Mouse (Mus musculus): Measurements from ENCODE around the gene Cdkn1a. TPM values are rescaled to one million over a fixed set of nuclear protein-coding genes. Genes with fewer than 3 reads are reported as not detected.

Cdkn1a gene
- polyA plus RNA-seq, 1 experiment from 2014 or later: 92.1 TPM

GRCm38 (mm10) chr17:29049923-29050322 is 40.9 kb upstream of the Cdkn1a start:
- Histone ChIP-seq H3K36me3 (peaks cover 28% of the 10 kb centered on the region), H3K4me1 (peaks cover 25% of the 10 kb centered on the region), H3K9me3 (no peaks in the 10 kb centered on the region), H3K9ac (no peak overlapping the region), H3K4me2 (replicated peaks) (no peak overlapping the region), H3K27ac (no peak overlapping the region), H3K4me3 (no peak overlapping the region), H3K27me3 (no peaks in the 10 kb centered on the region)
- no peak for ATAC-seq (ENCODE audit: low FRiP score, low read depth)
- 76% methylated on average over 7 of the region's 7 CpGs for WGBS

- Histone ChIP-seq H3K4me3 (no peak overlapping the region), H3K27ac (no peak overlapping the region; the same call in 1 of the 2 replicates), H3K27me3 (no peaks in the 10 kb centered on the region), H3K9ac (0 out of 2 replicates have a peak overlapping the region, but pooled peaks have one; percentile 5), H3K4me2 (replicated peaks) (no peak overlapping the region), H3K36me3 (peaks cover 20% of the 10 kb centered on the region), H3K4me1 (peaks cover 29% of the 10 kb centered on the region), H3K9me3 (no peaks in the 10 kb centered on the region)
- WGBS: 18% methylated on average over 14 of the region's 14 CpGs
- no peak for ATAC-seq (ENCODE audit: low FRiP score, low read depth)
These were observed 40.0 kb upstream of the Cdkn1a start for GRCm38 (mm10) chr17:29050791-29051190.

- Histone ChIP-seq H3K9ac (no peak overlapping the region), H3K9me3 (no peaks in the 10 kb centered on the region), H3K4me1 (peaks cover 52% of the 10 kb centered on the region), H3K36me3 (peaks cover under 1% of the 10 kb centered on the region; the same call in 1 of the 2 replicates), H3K4me2 (replicated peaks) (no peak overlapping the region), H3K4me3 (no peak overlapping the region), H3K27ac (no peak overlapping the region; the same call in 1 of the 2 replicates), H3K27me3 (no peaks in the 10 kb centered on the region)
- WGBS: 80% methylated on average over 6 of the region's 6 CpGs
- ATAC-seq (ENCODE audit: low FRiP score, low read depth): no peak
These were observed 37.7 kb upstream of the Cdkn1a start for GRCm38 (mm10) chr17:29053067-29053466.

GRCm38 (mm10) chr17:29053841-29054240 is 36.9 kb upstream of the Cdkn1a start:
- Histone ChIP-seq H3K9ac (no peak overlapping the region), H3K4me3 (no peak overlapping the region), H3K36me3 (no peaks in the 10 kb centered on the region), H3K4me2 (replicated peaks) (0 out of 2 replicates have a peak overlapping the region, but pooled peaks have one; percentile 16), H3K27me3 (no peaks in the 10 kb centered on the region), H3K4me1 (peaks cover 59% of the 10 kb centered on the region), H3K9me3 (no peaks in the 10 kb centered on the region), H3K27ac (peak overlapping the region; percentile 63; the same call in 1 of the 2 replicates)
- 42% methylated on average over 7 of the region's 7 CpGs for WGBS
- no peak for ATAC-seq (ENCODE audit: low FRiP score, low read depth)

GRCm38 (mm10) chr17:29054429-29054828 is 36.3 kb upstream of the Cdkn1a start:
- Histone ChIP-seq H3K4me1 (peaks cover 56% of the 10 kb centered on the region), H3K9ac (no peak overlapping the region), H3K4me2 (replicated peaks) (no peak overlapping the region), H3K9me3 (no peaks in the 10 kb centered on the region), H3K4me3 (no peak overlapping the region), H3K36me3 (no peaks in the 10 kb centered on the region), H3K27me3 (no peaks in the 10 kb centered on the region), H3K27ac (no peak overlapping the region)
- WGBS: 76% methylated on average over 6 of the region's 6 CpGs
- ATAC-seq (ENCODE audit: low FRiP score, low read depth): no peak

GRCm38 (mm10) chr17:29055586-29055985 is 35.2 kb upstream of the Cdkn1a start:
- Histone ChIP-seq H3K9ac (no peak overlapping the region), H3K9me3 (no peaks in the 10 kb centered on the region), H3K4me3 (no peak overlapping the region), H3K4me1 (peaks cover 49% of the 10 kb centered on the region), H3K36me3 (no peaks in the 10 kb centered on the region), H3K27ac (no peak overlapping the region), H3K27me3 (no peaks in the 10 kb centered on the region), H3K4me2 (replicated peaks) (no peak overlapping the region)
- 50% methylated on average over 5 of the region's 5 CpGs for WGBS
- ATAC-seq (ENCODE audit: low FRiP score, low read depth): no peak

- Histone ChIP-seq H3K27ac (peak overlapping the region; percentile 29; the same call in 1 of the 2 replicates), H3K9me3 (no peaks in the 10 kb centered on the region), H3K36me3 (no peaks in the 10 kb centered on the region), H3K4me1 (peaks cover 45% of the 10 kb centered on the region), H3K27me3 (no peaks in the 10 kb centered on the region), H3K4me2 (replicated peaks) (peak overlapping the region; percentile 44), H3K9ac (no peak overlapping the region), H3K4me3 (no peak overlapping the region)
- 3% methylated on average over 7 of the region's 7 CpGs for WGBS
- ATAC-seq (ENCODE audit: low FRiP score, low read depth): peak; percentile 79
These were observed 34.6 kb upstream of the Cdkn1a start for GRCm38 (mm10) chr17:29056207-29056606.

- peak overlapping the region; percentile 44 for H3K4me2 ChIP-seq (replicated peaks)
- peak; percentile 76 for ATAC-seq (ENCODE audit: low FRiP score, low read depth)
These were observed 34.1 kb upstream of the Cdkn1a start for GRCm38 (mm10) chr17:29056699-29057151.

GRCm38 (mm10) chr17:29057361-29057890 is 33.4 kb upstream of the Cdkn1a start:
- 74% methylated on average over 11 of the region's 11 CpGs for WGBS
- H3K4me2 ChIP-seq (replicated peaks): peak overlapping the region; percentile 44; the same call in 1 of the 2 replicates
- H3K4me1 ChIP-seq: peaks cover 48% of the 10 kb centered on the region

More at GRCm38 (mm10) chr17:29056699-29057151, 34.1 kb upstream of the Cdkn1a start:
- WGBS: 2% methylated on average over 8 of the region's 8 CpGs
- Histone ChIP-seq H3K36me3 (no peaks in the 10 kb centered on the region), H3K9ac (no peak overlapping the region), H3K27me3 (no peaks in the 10 kb centered on the region), H3K27ac (peak overlapping the region; percentile 29; the same call in 1 of the 2 replicates), H3K4me1 (peaks cover 45% of the 10 kb centered on the region), H3K9me3 (no peaks in the 10 kb centered on the region), H3K4me3 (no peak overlapping the region)

GRCm38 (mm10) chr17:29057961-29058360 is 32.8 kb upstream of the Cdkn1a start:
- no peak overlapping the region for H3K27ac ChIP-seq

More at GRCm38 (mm10) chr17:29057361-29057890, 33.4 kb upstream of the Cdkn1a start:
- Histone ChIP-seq H3K27ac (peak overlapping the region; percentile 29; the same call in 1 of the 2 replicates), H3K9me3 (no peaks in the 10 kb centered on the region), H3K36me3 (no peaks in the 10 kb centered on the region), H3K4me3 (no peak overlapping the region), H3K9ac (no peak overlapping the region), H3K27me3 (no peaks in the 10 kb centered on the region)
- no peak for ATAC-seq (ENCODE audit: low FRiP score, low read depth)

GRCm38 (mm10) chr17:29058487-29058886 is 32.3 kb upstream of the Cdkn1a start:
- ATAC-seq (ENCODE audit: low FRiP score, low read depth): no peak
- 80% methylated on average over 8 of the region's 8 CpGs for WGBS
- Histone ChIP-seq H3K9me3 (no peaks in the 10 kb centered on the region), H3K27ac (no peak overlapping the region), H3K4me1 (peaks cover 56% of the 10 kb centered on the region), H3K9ac (no peak overlapping the region), H3K4me3 (no peak overlapping the region), H3K4me2 (replicated peaks) (no peak overlapping the region), H3K36me3 (no peaks in the 10 kb centered on the region), H3K27me3 (no peaks in the 10 kb centered on the region)

More at GRCm38 (mm10) chr17:29057961-29058360, 32.8 kb upstream of the Cdkn1a start:
- Histone ChIP-seq H3K27me3 (no peaks in the 10 kb centered on the region), H3K4me2 (replicated peaks) (no peak overlapping the region), H3K9me3 (no peaks in the 10 kb centered on the region), H3K36me3 (no peaks in the 10 kb centered on the region), H3K4me1 (peaks cover 53% of the 10 kb centered on the region), H3K4me3 (no peak overlapping the region), H3K9ac (no peak overlapping the region)
- WGBS: 78% methylated on average over 10 of the region's 10 CpGs
- ATAC-seq (ENCODE audit: low FRiP score, low read depth): no peak

- no peak overlapping the region for H3K4me2 ChIP-seq (replicated peaks)
- H3K4me3 ChIP-seq: no peak overlapping the region
- no peak for ATAC-seq (ENCODE audit: low FRiP score, low read depth)
- H3K36me3 ChIP-seq: no peaks in the 10 kb centered on the region
- 86% methylated on average over 3 of the region's 3 CpGs for WGBS
- no peak overlapping the region for H3K27ac ChIP-seq
- peaks cover 51% of the 10 kb centered on the region for H3K4me1 ChIP-seq
- no peaks in the 10 kb centered on the region for H3K27me3 ChIP-seq
- no peak overlapping the region for H3K9ac ChIP-seq
- H3K9me3 ChIP-seq: no peaks in the 10 kb centered on the region
These were observed 31.2 kb upstream of the Cdkn1a start for GRCm38 (mm10) chr17:29059581-29059980.

- Histone ChIP-seq H3K27ac (no peak overlapping the region), H3K4me2 (replicated peaks) (no peak overlapping the region), H3K9ac (no peak overlapping the region), H3K4me1 (peaks cover 49% of the 10 kb centered on the region), H3K27me3 (no peaks in the 10 kb centered on the region), H3K9me3 (no peaks in the 10 kb centered on the region), H3K36me3 (no peaks in the 10 kb centered on the region), H3K4me3 (no peak overlapping the region)
- 75% methylated on average over 9 of the region's 9 CpGs for WGBS
- no peak for ATAC-seq (ENCODE audit: low FRiP score, low read depth)
These were observed 29.8 kb upstream of the Cdkn1a start for GRCm38 (mm10) chr17:29060946-29061345.
